Comparison of ENCODE assay signal across 9 mouse cellular contexts in the genomic region with DNA sequence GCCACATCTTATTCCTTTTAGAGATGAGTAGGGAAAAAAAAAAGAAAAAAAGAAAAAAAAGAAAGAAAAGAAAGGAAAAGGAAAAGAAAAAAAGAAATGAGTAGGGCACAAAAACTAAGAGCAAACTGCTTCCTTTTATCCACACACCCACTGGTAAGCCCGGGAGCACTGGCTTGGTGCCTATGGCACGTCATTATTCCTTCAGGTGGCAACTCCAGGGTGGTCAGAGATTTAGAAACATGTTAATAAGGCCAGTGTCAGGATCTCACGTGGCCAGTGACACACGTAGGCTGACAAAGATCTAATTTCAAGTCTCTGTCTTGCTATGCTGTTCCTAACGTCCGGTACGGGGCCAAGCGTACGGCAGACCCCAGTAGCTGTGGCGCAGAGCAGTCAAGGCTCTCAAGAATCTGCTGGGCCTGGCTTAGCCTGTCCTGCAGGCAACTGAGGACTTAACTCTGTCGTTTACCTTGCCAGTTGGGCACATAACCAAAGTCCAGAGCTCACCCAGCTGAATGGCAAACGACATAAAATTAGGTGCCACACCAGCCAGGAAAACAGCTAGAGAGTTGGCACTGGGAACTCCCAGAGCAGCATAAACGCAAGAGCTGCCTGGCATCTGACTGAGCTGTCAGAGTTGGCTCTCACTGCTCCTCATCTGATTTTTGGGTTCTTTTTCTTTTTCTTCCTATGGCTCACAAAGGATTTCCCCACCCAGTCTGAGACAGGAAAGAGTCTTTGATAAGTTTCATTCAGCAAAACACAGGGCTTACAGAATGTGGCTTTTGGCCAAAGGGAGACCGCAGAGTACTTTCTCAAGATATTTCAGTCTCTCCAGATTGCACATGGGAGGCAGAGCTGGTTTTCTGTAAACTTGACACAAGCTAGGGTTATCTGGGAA.
DNase-seq lines count a peak whose midpoint lies in the region; ATAC-seq and TF ChIP-seq lines count a peak whose summit lies in the region.
"Had no signal": no experiment of that assay in that cellular context is flagged by ENCODE, and none has a peak within 500 bp of the region (broad histone marks: within the 10 kb centered on the region; RNA-seq: fewer than 3 reads in every experiment).

No protein-coding gene starts in this region.

- TF ChIP-seq CTCF in lung, postnatal 0 days (IDR thresholded peaks at IDR 0.05): no peak

- WGBS in lung, postnatal 0 days: 65% methylated on average over 14 of the region's 14 CpGs
- WGBS in liver, embryonic 11.5 days: 89% methylated on average over 14 of the region's 14 CpGs

- H3K9me3 ChIP-seq in lung, postnatal 0 days (ENCODE audit: low read length): no peaks in the 10 kb centered on the region
- H3K9me3 ChIP-seq in liver, embryonic 11.5 days (ENCODE audit: control insufficient read depth, low read length): no peaks in the 10 kb centered on the region
- H3K9me3 ChIP-seq: neural tube, embryonic 12.5 days had no signal

- no peak for TF ChIP-seq EP300 in lung, postnatal 0 days (IDR thresholded peaks at IDR 0.05)

- no peak overlapping the region for H3K9ac ChIP-seq in lung, postnatal 0 days (replicated peaks; ENCODE audit: low read depth)
- no peak overlapping the region for H3K9ac ChIP-seq in liver, embryonic 11.5 days (ENCODE audit: low read depth, low read length)
- H3K9ac ChIP-seq: liver, embryonic 14.5 days; neural tube, embryonic 12.5 days had no signal

- no peak; the same call in 1 of the 2 replicates for ATAC-seq in lung, postnatal 0 days
- no peak for ATAC-seq in liver, embryonic 11.5 days (replicated peaks; ENCODE audit: low FRiP score)

- no peaks in the 10 kb centered on the region for H3K4me1 ChIP-seq in lung, postnatal 0 days (ENCODE audit: insufficient read depth, low read depth, low read length)
- no peaks in the 10 kb centered on the region for H3K4me1 ChIP-seq in liver, embryonic 11.5 days (replicated peaks; ENCODE audit: control insufficient read depth, insufficient read depth, low read length)
- H3K4me1 ChIP-seq: neural tube, embryonic 12.5 days had no signal

- no peaks in the 10 kb centered on the region for H3K27me3 ChIP-seq in lung, postnatal 0 days (replicated peaks; ENCODE audit: insufficient read depth, low read length)
- H3K27me3 ChIP-seq in liver, embryonic 11.5 days (replicated peaks; ENCODE audit: control insufficient read depth, insufficient read depth, low read length): no peaks in the 10 kb centered on the region
- H3K27me3 ChIP-seq: neural tube, embryonic 12.5 days had no signal

- H3K27ac ChIP-seq in lung, postnatal 0 days (ENCODE audit: low read length): no peak overlapping the region
- H3K27ac ChIP-seq in liver, embryonic 11.5 days (ENCODE audit: low read depth, low read length): no peak overlapping the region
- H3K27ac ChIP-seq: liver, embryonic 14.5 days; neural tube, embryonic 12.5 days had no signal

- no peak overlapping the region for H3K4me2 ChIP-seq in lung, postnatal 0 days (replicated peaks; ENCODE audit: low read depth, low read length)
- no peak overlapping the region for H3K4me2 ChIP-seq in liver, embryonic 11.5 days
- H3K4me2 ChIP-seq: neural tube, embryonic 12.5 days had no signal

- H3K36me3 ChIP-seq in lung, postnatal 0 days (ENCODE audit: insufficient read depth, low read length): peaks cover 14% of the 10 kb centered on the region
- H3K36me3 ChIP-seq in liver, embryonic 11.5 days (ENCODE audit: control insufficient read depth, insufficient read depth, low read length): peaks cover 6% of the 10 kb centered on the region

- H3K4me3 ChIP-seq in lung, postnatal 0 days (ENCODE audit: low read depth, low read length): no peak overlapping the region
- no peak overlapping the region for H3K4me3 ChIP-seq in liver, embryonic 11.5 days (ENCODE audit: low read depth, low read length)
- H3K4me3 ChIP-seq: neural tube, embryonic 12.5 days had no signal

- peak; percentile 26 to 54 for DNase-seq in kidney, adult 8-10 months
- DNase-seq in kidney, postnatal 4 days: no peak
- peak; percentile 28 for DNase-seq in cerebellum, adult 8-10 months
- DNase-seq in heart, adult 8-10 months (ENCODE audit: low spot score): peak; percentile 48
- peak; percentile 35 for DNase-seq in lung, postnatal 0 days (ENCODE audit: low spot score)
- no peak for DNase-seq in liver, embryonic 11.5 days (ENCODE audit: low spot score)
- no peak for DNase-seq in thymus, postnatal 14 days

Comparison
In these comparisons a context has a peak if more than half of its experiments do, and no peak if none do; other contexts are left out.
1. DNase-seq: peak in kidney, adult 8-10 months (2 of 2), cerebellum, adult 8-10 months (single experiment), heart, adult 8-10 months (single experiment) and lung, postnatal 0 days (single experiment); none in kidney, postnatal 4 days (0 of 2), liver, embryonic 11.5 days (single experiment) and thymus, postnatal 14 days (single experiment).